Mouse (Mus musculus) lung, postnatal 0 days (tissue): ENCODE results near the gene Gm7029.

Experiments used
- CTCF ChIP-seq: IDR thresholded peaks from 2 replicates; pipeline ENCODE4 v1.5.1; 2016; ENCODE audit warnings: antibody characterized with exemption, mild to moderate bottlenecking
- EP300 ChIP-seq: IDR thresholded peaks from 2 replicates; pipeline ENCODE4 v1.6.1; 2016; ENCODE audit warnings: antibody characterized with exemption, mild to moderate bottlenecking, control low read depth

GRCm38 (mm10) chr17:33899642-33900041, 26.0 kb downstream of the Gm7029 start:
- TF ChIP-seq CTCF (no peak), EP300 (no peak)
